ENCODE assay signal across 25 mouse cellular contexts in genomic region chr3:58786470-58786869, GRCm38 (mm10). TPM values are rescaled to one million over a fixed set of nuclear protein-coding genes. Genes with fewer than 3 reads are reported as not detected.
DNase-seq lines count a peak whose midpoint lies in the region; ATAC-seq and TF ChIP-seq lines count a peak whose summit lies in the region.
"Had no signal": no experiment of that assay in that cellular context is flagged by ENCODE, and none has a peak within 500 bp of the region (broad histone marks: within the 10 kb centered on the region; RNA-seq: fewer than 3 reads in every experiment).

No protein-coding gene starts in this region.

- ATAC-seq in midbrain, embryonic 14.5 days (ENCODE audit: low FRiP score, low TSS enrichment), result no peak

- H3K9me3 ChIP-seq in ES-E14 (ENCODE audit: control insufficient read depth, insufficient read depth, low read depth, low read length), result no peaks in the 10 kb centered on the region
- H3K9me3 ChIP-seq in midbrain, embryonic 14.5 days (ENCODE audit: control insufficient read depth, low read length), result no peaks in the 10 kb centered on the region
- H3K9me3 ChIP-seq: embryonic facial prominence, embryonic 10.5 days; forebrain, embryonic 15.5 days; heart, embryonic 13.5 days; stomach, embryonic 15.5 days had no signal

- H3K9ac ChIP-seq in ES-E14 (ENCODE audit: insufficient read depth, low read depth, low read length, poor library complexity, severe bottlenecking), result no peak overlapping the region
- H3K9ac ChIP-seq in midbrain, embryonic 14.5 days (replicated peaks; ENCODE audit: low read length), result no peak overlapping the region
- H3K9ac ChIP-seq: forebrain, embryonic 15.5 days; stomach, embryonic 15.5 days had no signal

- no peaks in the 10 kb centered on the region for H3K27me3 ChIP-seq in midbrain, embryonic 14.5 days (ENCODE audit: control insufficient read depth, insufficient read depth, low read length)
- H3K27me3 ChIP-seq: forebrain, embryonic 15.5 days; heart, embryonic 13.5 days; stomach, embryonic 15.5 days had no signal

- WGBS in midbrain, embryonic 14.5 days, result 74% methylated on average over 4 of the region's 4 CpGs

- H3K4me3 ChIP-seq in ES-E14 (ENCODE audit: insufficient read depth in 1 of 2, low read depth in 1 of 2, low read length in 2 of 2, poor library complexity in 1 of 2, severe bottlenecking in 1 of 2), result no peak overlapping the region
- H3K4me3 ChIP-seq in midbrain, embryonic 14.5 days (replicated peaks; ENCODE audit: low read depth, low read length), result no peak overlapping the region
- H3K4me3 ChIP-seq: embryonic facial prominence, embryonic 10.5 days; forebrain, embryonic 15.5 days; heart, embryonic 13.5 days; myocyte; stomach, embryonic 15.5 days had no signal

- no peak overlapping the region for H3K4me2 ChIP-seq in midbrain, embryonic 14.5 days (ENCODE audit: low read length)
- H3K4me2 ChIP-seq: stomach, embryonic 15.5 days had no signal

- no peaks in the 10 kb centered on the region for H3K36me3 ChIP-seq in ES-E14 (ENCODE audit: control insufficient read depth, insufficient read depth, low read length, poor library complexity, severe bottlenecking)
- H3K36me3 ChIP-seq in midbrain, embryonic 14.5 days (ENCODE audit: control insufficient read depth, insufficient read depth, low read length), result no peaks in the 10 kb centered on the region
- H3K36me3 ChIP-seq: embryonic facial prominence, embryonic 10.5 days; forebrain, embryonic 15.5 days; heart, embryonic 13.5 days; stomach, embryonic 15.5 days had no signal

- in situ Hi-C loops in ES-E14 (cut with MboI; ENCODE audit: low sequenced_read_pairs in 2 of 2, unreplicated experiment in 2 of 2), result loop anchor here in 1 of 2 experiments (10.0 kb wide), 1 partner anchor 132 kb away; no protein-coding TSS in a partner anchor

- peak; percentile 7 for DNase-seq in 3T3-L1 (ENCODE audit: low read depth, low spot score)
- peak; percentile 28 for DNase-seq in 416B (ENCODE audit: low read depth)
- DNase-seq in ES-E14 (ENCODE audit: low read depth, low spot score), result peak; percentile 30
- peak; percentile 44 for DNase-seq in induced T-regulatory cell, adult 2 months (ENCODE audit: low read depth)
- no peak for DNase-seq in adrenal gland, adult 2 months
- no peak for DNase-seq in midbrain, embryonic 14.5 days
- DNase-seq in kidney, postnatal 36 days, result no peak

- peaks cover 0 to 2% of the 10 kb centered on the region in 2 experiments; a peak in 1 of 4 replicates for H3K4me1 ChIP-seq in ES-E14 (ENCODE audit: control insufficient read depth in 2 of 2, insufficient read depth in 2 of 2, low read length in 2 of 2, poor library complexity in 1 of 2)
- 0 out of 2 replicates have a peak, but pooled peaks cover 3% of the 10 kb centered on the region for H3K4me1 ChIP-seq in midbrain, embryonic 14.5 days (ENCODE audit: control insufficient read depth, insufficient read depth, low read length)

- H3K27ac ChIP-seq in ES-E14 (ENCODE audit: insufficient read depth, low read depth, low read length, poor library complexity, severe bottlenecking), result no peak overlapping the region
- H3K27ac ChIP-seq in midbrain, embryonic 14.5 days (replicated peaks; ENCODE audit: low read depth, low read length), result no peak overlapping the region
- H3K27ac ChIP-seq: embryonic facial prominence, embryonic 10.5 days; forebrain, embryonic 15.5 days; heart, embryonic 13.5 days; macrophage; stomach, embryonic 15.5 days had no signal

TF ChIP-seq in ES-E14, 5 proteins besides CTCF, POLR2A, EP300 and RAD21:
- TF ChIP-seq MAFK (IDR thresholded peaks at IDR 0.05; ENCODE audit: insufficient read depth, low read depth, low read length), result no peak
- peak; percentile 93 for TF ChIP-seq ZNF384 (IDR thresholded peaks at IDR 0.05; ENCODE audit: low read depth, low read length)

RNA-seq across cellular contexts. Expression of gene Mindy4b-ps, which starts 35.6 kb away (rescaled TPM):
- total RNA-seq in ES-E14 (2012; rRNA removed), result not detected in 2 replicates
- not detected for total RNA-seq in adrenal gland, adult 2 months (2021)
- not detected in 2 replicates for polyA plus RNA-seq in adrenal gland, adult 2 months (2012; rRNA removed)
- not detected in 2 replicates for polyA plus RNA-seq in midbrain, embryonic 14.5 days (2014; fragmentation: Nextera tagmentation; extraction: Ambion mirVana)
- total RNA-seq: adrenal gland, postnatal 14 days; gastrocnemius, postnatal 14 days; liver, adult 2 months had no signal
- polyA plus RNA-seq: embryonic facial prominence, embryonic 10.5 days; forebrain, embryonic 15.5 days; hindbrain, embryonic 11.5 days; inflammation-experienced regulatory T-cells, adult 6 months; kidney, embryonic 16.5 days; large intestine, adult 2 months; limb, embryonic 11.5 days; liver, adult 2 months; liver, embryonic 16.5 days; lung, embryonic 16.5 days; macrophage; myocyte; neural tube, embryonic 14.5 days; stomach, embryonic 15.5 days; thymus, adult 2 months had no signal

Comparison
In these comparisons a context has a peak if more than half of its experiments do, and no peak if none do; other contexts are left out.
1. DNase-seq: peak in 3T3-L1 (single experiment), 416B (single experiment), ES-E14 (single experiment) and induced T-regulatory cell, adult 2 months (single experiment); none in adrenal gland, adult 2 months (single experiment), midbrain, embryonic 14.5 days (single experiment) and kidney, postnatal 36 days (0 of 2).